Mouse (Mus musculus) retina, embryonic 14.5 days (tissue): ENCODE measurements around the gene Dmpk.

ENCODE experiments used
- DNase-seq: peaks from one replicate; pipeline ENCODE4 v3.0.0-alpha.2; 2015; ENCODE audit warnings: low spot score

Gene Dmpk

DNA sequence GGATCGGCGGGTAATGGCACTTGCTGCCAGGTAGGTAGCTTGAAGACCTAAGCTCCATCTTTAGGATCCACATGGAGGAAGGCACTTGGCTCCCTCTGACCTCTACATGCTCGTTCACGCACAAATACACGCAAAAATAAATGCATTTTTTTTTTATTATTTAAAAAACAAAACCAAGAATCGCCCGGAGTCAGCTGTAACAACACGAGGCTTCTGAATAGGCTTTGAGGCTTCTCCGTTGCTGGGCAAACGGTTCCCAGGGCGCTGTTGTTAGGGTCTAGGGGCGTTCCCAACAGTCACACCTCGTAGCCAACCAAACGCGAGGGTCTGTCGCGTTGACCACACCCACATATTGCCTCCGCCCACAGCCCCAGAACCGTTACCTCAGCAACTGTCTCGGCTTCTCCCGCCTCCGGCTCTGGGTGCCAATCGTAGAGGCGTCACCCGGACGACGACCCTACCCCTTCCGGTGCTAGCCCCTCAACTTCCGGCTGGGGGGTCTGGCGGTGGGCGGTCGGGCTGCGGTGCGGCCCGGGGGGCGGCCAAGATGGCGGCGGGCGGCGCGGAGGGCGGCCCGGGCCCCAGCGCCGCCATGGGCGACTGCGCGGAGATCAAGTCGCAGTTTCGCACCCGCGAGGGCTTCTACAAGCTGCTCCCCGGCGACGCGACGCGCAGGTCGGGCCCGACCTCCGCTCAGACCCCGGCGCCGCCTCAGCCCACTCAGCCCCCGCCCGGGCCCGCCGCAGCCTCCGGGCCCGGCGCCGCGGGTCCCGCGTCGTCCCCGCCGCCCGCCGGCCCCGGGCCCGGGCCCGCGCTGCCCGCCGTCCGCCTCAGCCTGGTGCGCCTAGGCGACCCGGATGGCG lies 7.7 kb upstream of the Dmpk start, which contains the start of gene Dmwd:
TSS of gene Dmwd (plus strand) at position 505 of the 863 bp plus-strand sequence.
- peak; percentile 99 for DNase-seq

DNA sequence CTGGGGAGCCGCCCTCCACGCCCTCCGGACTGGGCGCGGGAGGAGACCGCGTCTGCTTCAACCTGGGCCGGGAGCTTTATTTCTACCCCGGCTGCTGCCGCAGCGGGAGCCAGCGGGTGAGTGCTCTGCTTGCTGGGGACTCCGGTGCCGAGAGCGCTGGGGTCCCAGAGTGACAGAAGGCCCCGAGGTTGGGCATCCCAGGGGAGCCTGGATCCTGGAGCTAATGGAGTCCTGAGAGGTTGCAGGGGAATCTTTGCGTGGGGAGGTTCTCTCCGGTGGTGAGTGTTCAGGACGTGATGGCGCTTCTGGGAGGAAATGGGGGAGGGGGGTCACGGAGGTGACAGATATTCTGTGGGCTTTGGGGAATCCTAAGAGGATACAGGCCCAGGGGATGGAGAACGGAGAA lies 7.1 kb upstream of the Dmpk start:
- DNase-seq = peak; percentile 34

DNA sequence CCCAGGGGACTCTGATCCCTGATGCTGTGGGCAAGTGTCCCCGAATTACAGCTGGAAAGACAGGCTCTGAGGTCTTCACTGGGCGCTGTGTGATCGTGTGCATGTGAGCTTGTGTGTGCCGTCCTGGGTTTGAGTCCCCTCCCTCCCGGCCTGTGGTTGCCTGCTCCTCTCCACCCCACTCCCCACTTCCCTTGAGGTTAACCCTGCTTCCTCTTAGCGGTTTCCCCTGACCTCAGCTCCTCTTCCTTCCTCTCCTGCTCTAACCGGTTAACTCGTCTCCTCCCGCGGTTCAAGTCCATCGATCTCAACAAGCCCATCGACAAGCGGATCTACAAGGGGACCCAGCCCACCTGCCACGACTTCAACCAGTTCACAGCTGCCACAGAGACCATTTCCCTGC lies 5.9 kb upstream of the Dmpk start:
- DNase-seq = no peak

DNA sequence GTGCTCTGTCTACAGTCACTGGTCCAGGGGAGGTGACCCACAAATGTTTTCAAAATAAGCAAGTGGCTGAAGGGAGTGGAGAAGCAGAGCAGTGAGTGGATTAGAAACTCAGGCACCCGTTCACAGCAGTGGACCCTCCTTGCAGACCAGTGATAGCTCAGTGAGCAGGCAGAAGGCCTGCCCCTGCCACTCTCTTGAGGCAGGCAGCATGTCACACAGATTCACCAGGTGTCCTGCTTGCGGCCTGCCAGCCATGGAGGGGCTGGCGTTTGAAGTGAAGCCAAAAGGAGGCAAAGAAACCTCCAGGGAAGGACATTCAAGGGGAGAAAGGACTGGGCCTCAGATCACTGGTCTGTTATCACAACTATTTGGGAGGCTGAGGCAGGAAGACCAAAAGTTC lies 4.9 kb upstream of the Dmpk start:
- no peak for DNase-seq

DNA sequence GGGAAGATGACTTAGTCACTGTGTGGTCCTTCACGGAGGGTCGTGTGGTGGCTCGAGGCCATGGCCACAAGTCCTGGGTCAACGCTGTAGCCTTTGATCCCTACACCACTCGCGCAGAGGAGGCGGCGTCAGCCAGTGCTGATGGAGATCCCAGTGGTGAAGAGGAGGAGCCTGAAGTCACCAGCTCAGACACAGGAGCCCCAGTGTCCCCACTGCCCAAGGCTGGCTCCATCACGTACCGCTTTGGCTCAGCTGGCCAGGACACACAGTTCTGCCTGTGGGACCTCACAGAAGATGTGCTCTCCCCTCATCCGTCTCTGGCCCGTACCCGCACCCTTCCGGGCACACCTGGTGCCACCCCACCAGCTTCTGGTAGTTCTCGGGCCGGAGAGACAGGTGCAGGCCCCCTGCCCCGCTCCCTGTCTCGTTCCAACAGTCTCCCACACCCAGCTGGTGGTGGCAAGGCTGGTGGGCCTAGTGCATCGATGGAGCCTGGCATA lies 3.1 kb upstream of the Dmpk start:
- DNase-seq = no peak

DNA sequence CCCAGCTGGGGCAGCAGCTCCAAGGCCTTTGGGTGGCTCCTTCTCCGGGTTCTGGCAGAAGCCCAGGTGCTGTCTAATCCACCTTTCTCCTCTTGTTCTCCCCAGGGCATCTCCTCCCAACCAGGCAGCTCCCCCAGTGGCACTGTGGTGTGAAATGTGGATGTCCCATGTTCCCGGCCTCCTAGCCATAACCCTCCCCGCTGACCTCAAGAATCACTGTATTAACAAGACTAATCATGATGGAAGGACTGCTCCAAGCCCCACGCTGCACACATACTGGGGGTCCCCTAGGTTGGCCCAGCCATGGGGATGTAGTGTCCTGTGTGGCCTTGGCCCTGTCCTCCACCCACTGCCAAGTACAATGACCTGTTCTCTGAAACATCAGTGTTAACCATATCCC lies 1.5 kb upstream of the Dmpk start:
- DNase-seq = no peak

DNA sequence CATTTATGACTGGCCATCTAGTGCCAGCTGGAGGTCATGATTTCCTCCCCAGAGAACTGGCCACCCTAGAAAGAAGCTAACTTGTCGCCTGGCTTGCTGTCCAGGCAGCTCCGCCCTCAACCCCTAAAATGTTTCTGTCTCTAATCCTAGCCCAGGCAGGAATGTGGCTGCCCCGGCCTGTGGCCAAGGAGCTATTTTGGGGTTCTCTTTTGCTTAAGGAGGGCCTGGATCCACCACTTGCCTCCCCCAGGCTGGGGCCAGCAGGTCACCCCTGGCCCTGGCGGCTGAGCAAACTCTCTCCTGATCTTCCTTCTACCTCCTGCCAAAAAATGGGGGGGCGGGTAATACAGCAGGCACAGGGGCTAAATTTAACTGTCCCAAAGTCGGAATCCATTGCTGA lies 553 bp upstream of the Dmpk start:
- DNase-seq = no peak

DNA sequence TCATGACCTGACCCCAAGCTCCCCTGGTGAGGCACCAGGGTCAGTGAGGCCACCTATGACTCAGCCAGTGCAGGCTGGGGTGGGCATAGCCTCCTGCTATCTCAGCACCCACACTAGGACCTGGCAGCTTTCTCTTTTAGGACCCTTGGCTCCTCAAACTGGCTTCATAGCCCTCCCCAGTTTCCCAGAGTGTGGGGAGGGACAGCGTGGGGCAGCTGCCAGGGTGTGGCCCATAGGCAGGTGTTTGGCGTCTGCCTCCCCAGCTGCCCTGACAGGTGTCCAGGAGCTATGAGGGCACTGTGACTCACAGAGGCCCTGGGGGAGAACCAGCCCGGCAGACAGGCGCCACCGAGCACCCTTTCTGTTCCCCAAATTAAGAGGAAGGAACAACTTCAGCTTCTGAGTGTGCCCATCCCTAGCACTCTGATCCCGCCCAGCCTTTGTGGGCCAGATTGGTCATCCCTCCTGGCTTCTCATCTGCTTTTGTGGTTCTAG lies 675 bp downstream of the Dmpk start:
- no peak for DNase-seq

DNA sequence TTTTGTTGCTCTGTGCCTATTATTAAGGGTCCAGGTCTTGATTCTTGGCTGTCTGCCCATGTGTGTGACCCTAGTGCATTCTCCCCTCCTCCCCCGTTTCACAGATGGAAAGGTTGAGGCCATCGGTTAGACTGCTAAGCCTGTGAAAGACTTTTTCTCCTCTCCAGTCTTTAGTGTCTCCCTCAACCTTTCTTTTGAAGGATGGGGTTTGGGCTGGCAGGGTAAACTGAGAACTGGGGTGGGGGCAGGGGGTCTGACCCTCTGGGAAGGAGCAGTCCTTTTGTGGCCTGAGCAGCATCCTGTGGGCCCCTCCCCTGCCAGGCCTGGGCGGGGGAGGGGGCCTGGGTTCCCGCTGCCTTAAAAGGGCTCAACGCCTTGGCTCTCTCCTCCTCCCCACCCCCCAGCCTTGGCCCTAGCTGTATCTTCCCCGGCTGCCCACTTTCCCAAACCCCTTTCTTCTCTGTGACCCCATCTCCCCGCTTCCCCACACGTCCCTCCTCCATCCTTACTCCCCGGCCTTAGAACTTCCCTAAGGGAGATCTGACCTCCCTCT lies 1.3 kb downstream of the Dmpk start:
- DNase-seq = no peak

DNA sequence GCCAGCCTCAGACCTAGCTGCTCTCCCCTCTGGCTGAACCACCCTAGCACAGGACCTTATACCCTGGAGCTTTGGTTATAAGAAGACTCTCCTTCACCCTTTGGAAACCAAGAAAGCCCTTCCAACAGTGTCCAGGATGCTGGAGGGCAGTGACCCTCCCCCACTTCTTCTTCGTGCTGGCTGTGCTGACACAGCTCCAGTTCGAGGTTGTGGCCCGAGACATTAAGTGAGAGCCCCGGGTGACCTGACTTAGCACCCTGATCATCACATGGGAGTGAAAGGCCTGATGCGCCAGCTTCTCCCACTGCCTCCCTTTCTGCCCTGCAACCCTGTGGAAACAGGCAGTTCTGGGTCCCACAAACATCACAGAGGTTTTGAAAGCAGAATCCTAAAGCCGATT lies 1.8 kb downstream of the Dmpk start:
- DNase-seq = no peak

DNA sequence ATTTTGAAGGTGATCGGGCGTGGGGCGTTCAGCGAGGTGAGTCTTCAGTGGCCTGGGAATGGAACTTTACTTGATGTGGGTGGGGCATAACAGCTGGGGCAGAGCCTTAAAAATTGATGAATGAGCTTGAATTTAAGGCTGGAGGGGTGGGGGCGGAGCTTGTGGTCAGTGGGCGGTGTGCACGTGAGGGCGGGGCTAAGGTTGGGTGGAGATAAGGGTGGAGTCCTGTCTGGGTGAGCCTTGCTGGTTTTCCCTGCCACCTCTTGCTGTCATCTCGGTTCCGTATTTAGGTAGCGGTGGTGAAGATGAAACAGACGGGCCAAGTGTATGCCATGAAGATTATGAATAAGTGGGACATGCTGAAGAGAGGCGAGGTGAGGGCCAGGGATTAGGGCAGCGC lies 2.4 kb downstream of the Dmpk start:
- peak; percentile 38 for DNase-seq

DNA sequence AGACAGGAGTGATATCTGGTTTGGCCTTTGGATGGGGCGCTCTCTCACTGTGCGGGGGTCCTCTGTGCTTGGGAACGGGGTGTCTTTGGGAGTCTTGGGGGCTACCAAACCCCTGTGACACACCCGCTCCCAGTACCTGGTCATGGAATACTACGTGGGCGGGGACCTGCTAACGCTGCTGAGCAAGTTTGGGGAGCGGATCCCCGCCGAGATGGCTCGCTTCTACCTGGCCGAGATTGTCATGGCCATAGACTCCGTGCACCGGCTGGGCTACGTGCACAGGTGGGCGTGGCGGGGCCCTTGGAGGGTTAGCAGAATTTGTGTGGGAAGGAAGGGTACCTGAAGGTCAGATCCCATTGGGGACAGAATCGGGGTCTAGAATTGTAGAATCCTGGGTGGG lies 3.1 kb downstream of the Dmpk start:
- DNase-seq = no peak

DNA sequence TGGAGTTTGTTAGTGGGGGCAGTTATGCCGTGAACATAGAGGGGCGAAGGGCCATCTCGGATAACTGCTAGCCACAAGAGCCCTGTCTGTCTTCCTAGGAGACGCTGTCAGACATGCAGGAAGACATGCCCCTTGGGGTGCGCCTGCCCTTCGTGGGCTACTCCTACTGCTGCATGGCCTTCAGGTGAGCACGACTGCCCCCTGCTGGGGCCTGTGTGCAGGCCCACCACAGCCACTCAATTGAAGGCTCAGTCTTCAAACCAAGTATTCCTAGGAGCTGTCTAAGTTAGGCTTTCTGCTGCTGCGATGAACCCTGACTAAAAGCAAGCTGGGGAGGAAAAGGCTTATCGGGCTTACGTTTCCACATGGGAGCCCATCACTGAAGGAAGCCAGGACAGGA lies 5.2 kb downstream of the Dmpk start:
- peak; percentile 83 for DNase-seq

DNA sequence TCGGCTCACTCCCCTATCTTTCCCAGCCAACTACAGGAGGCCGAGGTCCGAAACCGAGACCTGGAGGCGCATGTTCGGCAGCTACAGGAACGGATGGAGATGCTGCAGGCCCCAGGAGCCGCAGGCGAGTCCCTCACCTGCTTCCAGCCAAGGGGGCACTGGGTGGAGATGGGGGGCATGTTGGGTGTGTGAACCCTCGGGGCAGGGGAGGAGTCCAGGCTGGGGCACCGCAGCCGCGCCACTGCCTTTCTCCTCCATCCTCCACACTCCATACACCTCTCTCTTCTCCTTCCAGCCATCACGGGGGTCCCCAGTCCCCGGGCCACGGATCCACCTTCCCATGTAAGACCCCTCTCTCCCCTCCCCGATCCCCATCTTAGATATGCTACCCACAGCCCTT lies 8.3 kb downstream of the Dmpk start:
- DNase-seq = no peak

DNA sequence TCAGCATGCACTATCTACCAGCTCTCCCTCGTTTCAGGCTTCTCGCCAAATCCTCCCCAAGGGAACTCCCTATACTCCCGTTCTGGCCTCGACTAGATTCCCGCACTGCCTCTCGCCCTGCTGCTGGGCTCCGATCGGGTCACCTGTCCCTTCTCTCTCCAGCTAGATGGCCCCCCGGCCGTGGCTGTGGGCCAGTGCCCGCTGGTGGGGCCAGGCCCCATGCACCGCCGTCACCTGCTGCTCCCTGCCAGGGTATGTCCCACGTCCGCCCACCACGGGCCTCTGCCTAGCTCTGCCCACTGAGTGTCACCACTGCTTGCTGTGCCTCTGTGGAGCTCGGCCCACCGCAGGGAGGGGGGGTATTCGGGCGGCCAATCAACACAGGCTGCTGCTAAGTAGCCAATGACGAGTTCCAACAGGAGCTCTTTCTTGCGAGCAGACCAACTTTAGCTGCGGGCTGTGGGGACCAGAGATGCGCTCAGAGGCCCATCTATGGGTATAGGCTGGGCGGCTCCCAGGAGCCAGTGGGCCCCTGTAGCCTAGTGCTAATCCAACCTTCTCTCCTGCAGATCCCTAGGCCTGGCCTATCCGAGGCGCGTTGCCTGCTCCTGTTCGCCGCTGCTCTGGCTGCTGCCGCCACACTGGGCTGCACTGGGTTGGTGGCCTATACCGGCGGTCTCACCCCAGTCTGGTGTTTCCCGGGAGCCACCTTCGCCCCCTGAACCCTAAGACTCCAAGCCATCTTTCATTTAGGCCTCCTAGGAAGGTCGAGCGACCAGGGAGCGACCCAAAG lies 8.9 kb downstream of the Dmpk start:
- DNase-seq = peak; percentile 69

DNA sequence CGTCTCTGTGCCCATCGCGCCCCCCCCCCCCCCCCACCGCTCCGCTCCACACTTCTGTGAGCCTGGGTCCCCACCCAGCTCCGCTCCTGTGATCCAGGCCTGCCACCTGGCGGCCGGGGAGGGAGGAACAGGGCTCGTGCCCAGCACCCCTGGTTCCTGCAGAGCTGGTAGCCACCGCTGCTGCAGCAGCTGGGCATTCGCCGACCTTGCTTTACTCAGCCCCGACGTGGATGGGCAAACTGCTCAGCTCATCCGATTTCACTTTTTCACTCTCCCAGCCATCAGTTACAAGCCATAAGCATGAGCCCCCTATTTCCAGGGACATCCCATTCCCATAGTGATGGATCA lies 9.5 kb downstream of the Dmpk start:
- DNase-seq = peak; percentile 86

DNA sequence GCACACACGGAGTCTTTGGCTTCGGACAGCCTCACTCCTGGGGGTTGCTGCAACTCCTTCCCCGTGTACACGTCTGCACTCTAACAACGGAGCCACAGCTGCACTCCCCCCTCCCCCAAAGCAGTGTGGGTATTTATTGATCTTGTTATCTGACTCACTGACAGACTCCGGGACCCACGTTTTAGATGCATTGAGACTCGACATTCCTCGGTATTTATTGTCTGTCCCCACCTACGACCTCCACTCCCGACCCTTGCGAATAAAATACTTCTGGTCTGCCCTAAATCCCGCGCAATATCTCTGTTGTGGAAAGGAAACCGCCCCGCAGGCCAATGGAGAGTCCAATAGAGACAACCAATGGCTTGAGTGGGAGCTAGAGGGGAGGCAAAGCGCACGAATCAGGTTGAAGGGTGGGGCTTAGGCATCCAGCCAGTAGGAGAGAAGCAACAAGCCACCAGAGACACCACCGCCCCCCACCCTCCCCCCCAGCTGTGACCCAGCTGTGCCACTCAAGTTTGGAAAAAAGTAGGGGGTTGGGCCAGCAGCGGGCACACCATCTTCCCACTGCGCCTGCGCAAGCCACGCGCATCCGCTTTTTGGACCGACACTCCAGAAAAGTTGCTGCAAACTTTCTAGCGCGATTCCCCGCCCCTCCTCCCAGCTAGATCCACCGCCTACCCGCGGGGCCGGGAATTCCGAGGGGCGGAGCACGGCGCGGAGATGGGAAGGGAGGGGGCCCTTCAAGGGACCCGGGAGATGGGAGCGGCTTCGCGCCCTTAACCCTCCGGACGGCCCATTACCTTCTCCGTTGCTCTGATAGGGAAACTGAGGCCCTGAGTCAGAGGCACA lies 10.1 kb downstream of the Dmpk start:
- DNase-seq = peak; percentile 98

DNA sequence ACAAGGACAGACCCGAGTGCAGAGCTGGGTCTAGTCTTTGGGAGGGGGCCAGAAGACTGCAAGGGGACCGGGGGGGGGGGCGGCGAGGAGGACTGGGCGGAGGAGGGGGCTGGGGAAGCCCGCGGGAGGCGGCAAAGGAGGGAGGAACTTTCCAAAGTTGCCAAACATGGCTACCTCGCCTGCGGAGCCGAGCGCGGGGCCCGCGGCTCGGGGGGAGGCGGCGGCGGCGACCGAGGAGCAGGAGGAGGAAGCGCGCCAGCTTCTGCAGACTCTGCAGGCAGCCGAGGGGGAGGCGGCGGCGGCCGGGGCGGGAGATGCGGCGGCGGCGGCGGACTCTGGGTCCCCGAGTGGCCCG lies 10.8 kb downstream of the Dmpk start, which contains the start of gene Six5:
TSS of gene Six5 (plus strand) at position 124 of the 355 bp plus-strand sequence.
- peak; percentile 62 for DNase-seq

DNA sequence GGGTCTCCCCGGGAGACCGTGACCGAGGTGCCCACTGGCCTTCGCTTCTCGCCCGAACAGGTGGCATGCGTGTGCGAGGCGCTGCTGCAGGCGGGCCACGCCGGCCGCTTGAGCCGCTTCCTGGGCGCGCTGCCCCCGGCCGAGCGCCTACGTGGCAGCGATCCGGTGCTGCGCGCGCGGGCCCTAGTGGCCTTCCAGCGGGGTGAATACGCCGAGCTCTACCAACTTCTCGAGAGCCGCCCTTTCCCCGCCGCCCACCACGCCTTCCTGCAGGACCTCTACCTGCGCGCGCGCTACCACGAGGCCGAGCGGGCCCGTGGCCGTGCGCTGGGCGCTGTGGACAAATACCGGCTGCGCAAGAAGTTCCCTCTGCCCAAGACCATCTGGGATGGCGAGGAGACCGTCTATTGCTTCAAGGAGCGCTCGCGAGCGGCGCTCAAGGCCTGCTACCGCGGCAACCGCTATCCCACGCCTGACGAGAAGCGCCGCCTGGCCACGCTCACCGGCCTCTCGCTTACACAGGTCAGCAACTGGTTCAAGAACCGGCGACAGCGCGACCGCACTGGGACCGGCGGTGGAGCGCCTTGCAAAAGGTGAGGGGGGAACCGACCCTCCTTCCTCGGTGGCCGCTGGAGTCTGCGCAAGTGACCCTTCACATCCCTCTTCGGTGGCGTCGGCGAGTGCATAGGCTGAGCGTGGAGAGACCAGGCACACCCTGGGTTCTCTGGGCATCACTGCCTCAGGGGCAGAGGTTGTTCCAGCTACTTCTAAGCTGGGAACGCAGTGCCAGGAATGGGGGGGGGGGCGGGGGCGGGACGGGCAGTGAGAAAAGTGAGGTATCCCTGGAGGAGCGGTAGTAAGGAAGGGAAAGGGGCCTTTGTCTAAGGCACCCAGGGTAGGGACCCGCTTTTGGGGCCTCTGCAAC lies 11.4 kb downstream of the Dmpk start:
- DNase-seq = peak; percentile 63

DNA sequence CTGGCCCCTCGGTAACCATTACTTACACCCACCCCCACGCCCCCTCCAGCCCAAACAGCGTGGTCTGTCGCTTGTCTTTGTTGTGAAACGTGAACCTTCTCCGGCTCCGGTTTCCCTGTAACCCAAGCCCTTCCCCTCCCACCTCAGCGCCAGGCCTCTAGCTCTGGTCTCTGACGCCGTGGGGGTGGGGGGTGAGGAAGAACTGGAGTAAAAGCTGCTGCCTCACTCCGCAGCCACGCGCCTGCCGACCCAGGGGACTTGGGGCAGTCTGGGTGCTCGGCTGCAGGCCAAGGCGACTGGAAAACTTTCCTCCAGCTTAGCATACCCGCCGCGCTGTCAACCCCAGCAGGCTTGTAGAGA lies 12.1 kb downstream of the Dmpk start:
- peak; percentile 63 for DNase-seq
